Mouse (Mus musculus): ENCODE results near the gene Vps37d. TPM values are rescaled to one million over a fixed set of nuclear protein-coding genes. Genes with fewer than 3 reads are reported as not detected.

The Vps37d gene
- polyA plus RNA-seq, 1 experiment from 2014 or later, result 37.0 TPM

DNA sequence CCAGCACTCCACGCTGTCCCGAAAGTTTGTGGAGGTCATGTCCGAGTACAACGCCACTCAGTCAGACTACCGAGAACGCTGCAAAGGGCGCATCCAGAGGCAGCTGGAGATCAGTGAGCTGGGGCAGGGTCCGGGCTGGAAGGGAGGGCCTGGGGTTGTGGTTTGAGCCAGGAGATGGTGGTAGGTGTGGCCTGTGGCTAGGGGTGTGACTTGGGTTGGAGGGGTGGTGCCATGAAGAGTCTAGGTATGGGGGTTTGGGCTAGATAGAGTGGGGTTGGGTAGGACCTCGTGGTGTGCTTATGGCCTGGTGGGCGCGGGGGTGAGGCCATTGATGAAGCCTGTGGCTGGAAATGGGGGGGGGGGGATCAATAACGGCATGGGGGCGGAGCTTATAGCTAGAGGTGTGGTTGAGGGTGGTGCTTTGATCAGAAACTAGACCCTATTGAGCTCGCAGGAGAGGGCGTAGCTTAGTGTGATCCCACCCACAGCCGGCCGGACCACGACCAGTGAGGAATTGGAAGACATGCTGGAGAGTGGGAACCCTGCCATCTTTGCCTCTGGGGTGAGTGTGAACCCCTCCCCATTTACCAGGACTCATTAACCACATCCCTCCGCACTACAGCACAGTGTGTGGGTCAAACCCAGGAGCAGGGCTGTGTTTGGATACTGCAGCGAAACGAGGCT is 35.8 kb downstream of the Vps37d start:
- H3K4me3 ChIP-seq, result no peak overlapping the region
- ATAC-seq (ENCODE audit: low FRiP score, low read depth), result no peak
- 24% methylated on average over 20 of the region's 21 CpGs for WGBS
- no peak overlapping the region for H3K9ac ChIP-seq
- H3K27ac ChIP-seq, result no peak overlapping the region
- H3K27me3 ChIP-seq (replicated peaks), result no peaks in the 10 kb centered on the region
- no peaks in the 10 kb centered on the region; the same call in 1 of the 2 replicates for H3K4me1 ChIP-seq
- peaks cover 21% of the 10 kb centered on the region for H3K36me3 ChIP-seq
- no peaks in the 10 kb centered on the region for H3K9me3 ChIP-seq
- no peak overlapping the region for H3K4me2 ChIP-seq (replicated peaks)

- H3K4me2 ChIP-seq (replicated peaks), result no peak overlapping the region
- H3K36me3 ChIP-seq, result peaks cover 21% of the 10 kb centered on the region
- no peak overlapping the region for H3K4me3 ChIP-seq
- no peaks in the 10 kb centered on the region for H3K27me3 ChIP-seq (replicated peaks)
- no peaks in the 10 kb centered on the region for H3K9me3 ChIP-seq
- 81% methylated on average over 11 of the region's 11 CpGs for WGBS
- H3K4me1 ChIP-seq, result no peaks in the 10 kb centered on the region; the same call in 1 of the 2 replicates
- H3K27ac ChIP-seq, result no peak overlapping the region
- no peak overlapping the region for H3K9ac ChIP-seq
- no peak for ATAC-seq (ENCODE audit: low FRiP score, low read depth)
Observed at GRCm38 (mm10) chr5:135040777-135041176, 37.3 kb downstream of the Vps37d start.

DNA sequence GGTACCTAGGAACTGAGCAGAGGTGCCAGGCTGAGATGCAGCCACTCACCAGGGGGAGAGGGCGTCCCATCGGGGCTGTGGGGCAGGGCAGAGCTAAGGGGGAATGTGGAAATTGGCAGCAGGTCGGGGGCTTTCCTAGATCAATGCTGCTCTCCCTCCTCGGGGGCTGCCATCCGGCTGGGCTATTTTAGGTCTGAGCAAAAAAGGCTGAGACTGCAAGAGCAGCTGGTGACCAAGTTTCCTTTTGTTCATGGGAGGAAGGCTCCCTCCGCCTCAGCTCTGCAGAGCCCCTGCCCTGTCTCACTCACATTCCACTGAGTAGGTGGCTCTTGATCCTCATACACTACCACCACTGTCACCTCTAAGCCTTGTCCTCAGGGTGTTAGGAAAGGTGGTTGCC is 38.0 kb downstream of the Vps37d start:
- H3K9ac ChIP-seq, result no peak overlapping the region
- 63% methylated on average over 6 of the region's 6 CpGs for WGBS
- no peak overlapping the region for H3K4me2 ChIP-seq (replicated peaks)
- ATAC-seq (ENCODE audit: low FRiP score, low read depth), result no peak
- H3K36me3 ChIP-seq, result peaks cover 14% of the 10 kb centered on the region
- H3K4me3 ChIP-seq, result no peak overlapping the region
- no peaks in the 10 kb centered on the region for H3K9me3 ChIP-seq
- H3K4me1 ChIP-seq, result peaks cover 3% of the 10 kb centered on the region
- no peaks in the 10 kb centered on the region for H3K27me3 ChIP-seq (replicated peaks)
- no peak overlapping the region for H3K27ac ChIP-seq

DNA sequence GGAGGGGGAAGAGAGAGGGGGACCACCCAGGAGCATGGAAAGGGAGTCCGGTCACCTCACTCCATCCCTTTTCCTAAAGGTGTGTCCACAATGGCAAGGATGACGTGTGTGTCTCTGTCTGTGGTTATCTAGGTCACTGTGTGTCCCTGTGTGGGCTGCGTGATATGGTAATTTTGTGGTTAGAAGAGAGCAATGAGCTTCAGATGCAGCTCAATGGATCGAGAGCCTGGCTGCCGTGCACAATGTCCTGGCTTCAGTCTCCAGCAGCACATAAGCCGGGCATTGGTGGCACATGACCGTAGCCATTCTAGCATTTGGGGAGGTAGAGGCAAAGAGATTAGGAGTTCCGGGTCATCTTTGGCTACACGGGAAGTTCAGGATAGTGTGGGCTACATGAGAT is 38.5 kb downstream of the Vps37d start:
- Histone ChIP-seq H3K27me3 (replicated peaks) (no peaks in the 10 kb centered on the region), H3K9ac (no peak overlapping the region), H3K4me1 (peaks cover 3% of the 10 kb centered on the region), H3K9me3 (0 out of 2 replicates have a peak, but pooled peaks cover under 1% of the 10 kb centered on the region), H3K4me3 (no peak overlapping the region), H3K36me3 (peaks cover 11% of the 10 kb centered on the region; the same call in 1 of the 2 replicates), H3K27ac (no peak overlapping the region), H3K4me2 (replicated peaks) (no peak overlapping the region)
- ATAC-seq (ENCODE audit: low FRiP score, low read depth), result no peak
- 91% methylated on average over 9 of the region's 9 CpGs for WGBS

DNA sequence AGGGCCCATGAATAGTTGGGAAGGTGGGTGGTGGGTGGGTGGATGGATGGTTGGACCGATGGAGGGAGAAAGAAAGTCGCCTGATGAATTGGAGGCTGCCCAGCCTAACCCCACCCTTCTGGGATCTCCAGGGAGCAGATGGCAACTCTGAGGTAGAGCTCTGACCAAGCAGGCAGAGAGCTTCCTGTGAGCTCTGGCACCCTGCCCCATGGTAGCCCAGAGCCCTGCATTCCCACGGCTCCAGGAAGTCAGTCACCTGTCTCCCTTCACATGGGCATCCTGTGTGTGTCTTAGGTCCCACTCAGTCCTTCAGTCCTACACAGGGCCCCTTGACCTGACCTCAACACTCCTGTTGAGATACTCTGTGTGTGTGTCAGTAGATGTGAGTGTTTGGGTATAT is 40.1 kb downstream of the Vps37d start:
- H3K27me3 ChIP-seq (replicated peaks), result no peaks in the 10 kb centered on the region
- H3K4me2 ChIP-seq (replicated peaks), result no peak overlapping the region
- 82% methylated on average over 3 of the region's 3 CpGs for WGBS
- H3K4me3 ChIP-seq, result no peak overlapping the region; the same call in 1 of the 2 replicates
- H3K9ac ChIP-seq, result no peak overlapping the region
- peaks cover 3% of the 10 kb centered on the region for H3K4me1 ChIP-seq
- 0 out of 2 replicates have a peak, but pooled peaks cover 7% of the 10 kb centered on the region for H3K9me3 ChIP-seq
- no peak overlapping the region for H3K27ac ChIP-seq
- ATAC-seq (ENCODE audit: low FRiP score, low read depth), result no peak
- H3K36me3 ChIP-seq, result peaks cover 9% of the 10 kb centered on the region; the same call in 1 of the 2 replicates

GRCm38 (mm10) chr5:135035608-135036359 is 42.3 kb downstream of the Vps37d start:
- H3K4me3 ChIP-seq, result no peak overlapping the region
- 0 out of 2 replicates have a peak, but pooled peaks cover 7% of the 10 kb centered on the region for H3K9me3 ChIP-seq
- ATAC-seq (ENCODE audit: low FRiP score, low read depth), result no peak
- H3K27ac ChIP-seq, result no peak overlapping the region
- H3K27me3 ChIP-seq (replicated peaks), result no peaks in the 10 kb centered on the region
- peaks cover 9% of the 10 kb centered on the region; the same call in 1 of the 2 replicates for H3K36me3 ChIP-seq
- no peak overlapping the region for H3K4me2 ChIP-seq (replicated peaks)
- H3K4me1 ChIP-seq, result peaks cover 3% of the 10 kb centered on the region
- H3K9ac ChIP-seq, result no peak overlapping the region
- WGBS, result 72% methylated on average over 18 of the region's 18 CpGs

DNA sequence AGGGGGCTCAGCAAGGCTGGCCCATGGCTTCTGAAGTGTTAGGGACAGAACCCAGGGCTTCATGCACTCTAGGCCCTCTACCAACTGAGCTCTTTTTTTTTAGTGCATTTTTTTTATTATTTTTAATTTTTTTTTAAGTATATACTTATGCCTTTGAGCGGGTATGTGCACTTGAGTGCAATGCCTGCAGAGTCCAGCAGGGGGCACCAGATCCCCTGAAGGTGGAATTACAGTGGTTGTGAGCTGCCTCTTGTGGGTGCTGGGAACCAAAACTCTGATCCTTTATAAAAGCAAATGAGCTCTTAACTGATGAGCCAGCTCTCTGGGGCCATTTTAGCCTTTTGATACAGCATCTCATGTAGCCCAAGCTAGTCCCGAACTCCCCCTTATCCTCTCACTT is 43.5 kb downstream of the Vps37d start:
- ATAC-seq (ENCODE audit: low FRiP score, low read depth), result no peak
- H3K4me3 ChIP-seq, result no peak overlapping the region
- H3K4me2 ChIP-seq (replicated peaks), result no peak overlapping the region
- no peak overlapping the region for H3K27ac ChIP-seq
- peaks cover 3% of the 10 kb centered on the region for H3K4me1 ChIP-seq
- 0 out of 2 replicates have a peak, but pooled peaks cover 6% of the 10 kb centered on the region for H3K36me3 ChIP-seq
- WGBS, result 96% methylated on average over 2 of the region's 2 CpGs
- 0 out of 2 replicates have a peak, but pooled peaks cover 7% of the 10 kb centered on the region for H3K9me3 ChIP-seq
- H3K9ac ChIP-seq, result no peak overlapping the region
- no peaks in the 10 kb centered on the region for H3K27me3 ChIP-seq (replicated peaks)

GRCm38 (mm10) chr5:135032581-135032980 is 45.5 kb downstream of the Vps37d start:
- Histone ChIP-seq H3K27ac (no peak overlapping the region), H3K4me2 (replicated peaks) (no peak overlapping the region), H3K4me3 (no peak overlapping the region), H3K36me3 (no peaks in the 10 kb centered on the region), H3K9me3 (0 out of 2 replicates have a peak, but pooled peaks cover 7% of the 10 kb centered on the region), H3K4me1 (peaks cover 3% of the 10 kb centered on the region), H3K9ac (no peak overlapping the region), H3K27me3 (replicated peaks) (no peaks in the 10 kb centered on the region)
- no peak for ATAC-seq (ENCODE audit: low FRiP score, low read depth)
- WGBS, result 94% methylated on average over 5 of the region's 5 CpGs

DNA sequence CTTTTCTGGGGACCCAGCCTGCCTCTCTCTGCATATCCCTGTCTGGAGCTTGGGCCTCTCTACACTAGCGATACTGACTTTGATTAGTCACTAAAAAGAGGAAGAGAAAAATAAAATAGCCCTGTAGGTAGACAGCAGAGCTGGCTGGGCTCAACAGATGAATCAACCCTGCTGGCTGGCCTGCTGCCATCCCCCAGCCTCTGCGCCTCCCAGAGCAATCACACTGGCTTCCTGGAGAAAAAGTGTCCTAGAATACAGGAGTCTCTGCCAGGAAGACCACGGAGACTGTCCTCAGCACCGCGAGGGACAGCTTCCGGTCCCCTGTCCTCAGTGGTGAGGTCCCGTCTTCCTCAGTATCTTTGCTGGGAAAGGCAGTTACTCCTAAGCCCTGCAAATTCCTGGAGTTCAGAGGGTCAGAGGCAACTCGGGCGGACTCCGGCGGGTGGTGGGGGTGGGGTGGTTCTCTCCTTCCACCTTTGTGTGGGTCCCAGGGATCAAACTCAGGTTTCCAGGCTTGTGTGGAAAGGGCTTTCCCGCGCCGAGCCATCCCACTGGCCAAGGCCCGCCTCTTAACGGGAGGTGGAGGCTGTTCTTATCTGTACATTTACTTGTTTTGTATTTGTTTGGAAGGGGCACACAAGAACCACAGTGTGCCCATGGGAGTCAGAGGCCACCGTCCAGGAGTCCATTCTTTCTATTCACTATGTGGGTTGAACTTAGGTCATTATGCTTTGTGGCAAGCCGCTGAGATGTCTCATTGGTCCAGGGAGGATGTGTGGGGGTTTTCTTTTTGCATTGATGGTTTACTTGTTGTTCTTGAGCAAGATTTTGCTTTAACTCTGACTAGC is 48.8 kb downstream of the Vps37d start:
- no peaks in the 10 kb centered on the region for H3K27me3 ChIP-seq (replicated peaks)
- no peak overlapping the region for H3K4me2 ChIP-seq (replicated peaks)
- H3K9ac ChIP-seq, result no peak overlapping the region
- peaks cover 16% of the 10 kb centered on the region for H3K4me1 ChIP-seq
- 0 out of 2 replicates have a peak, but pooled peaks cover 3% of the 10 kb centered on the region for H3K9me3 ChIP-seq
- no peak for ATAC-seq (ENCODE audit: low FRiP score, low read depth)
- H3K4me3 ChIP-seq, result no peak overlapping the region
- H3K27ac ChIP-seq, result no peak overlapping the region
- 67% methylated on average over 18 of the region's 18 CpGs for WGBS
- no peaks in the 10 kb centered on the region for H3K36me3 ChIP-seq

DNA sequence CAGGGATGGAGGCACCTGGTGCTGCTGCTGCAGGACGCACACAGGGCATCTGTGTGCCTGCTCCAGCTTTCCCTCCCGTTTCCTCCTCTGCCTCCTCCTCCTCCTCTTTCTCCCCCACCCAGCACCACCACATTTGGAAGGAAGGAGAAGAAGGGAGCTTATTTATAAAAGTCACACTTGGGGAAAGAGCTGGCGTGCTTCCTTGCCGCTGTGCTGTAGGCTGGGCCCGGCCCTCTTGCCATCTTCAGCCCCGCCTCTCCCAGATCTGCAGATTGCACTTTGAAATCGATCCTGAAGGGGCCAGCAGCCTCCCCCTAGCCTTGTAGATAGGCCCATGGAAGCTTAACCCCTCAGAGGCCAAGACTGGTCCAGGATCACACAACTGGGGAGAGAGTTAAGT is 52.2 kb downstream of the Vps37d start:
- no peaks in the 10 kb centered on the region for H3K27me3 ChIP-seq (replicated peaks)
- ATAC-seq (ENCODE audit: low FRiP score, low read depth), result no peak
- H3K4me1 ChIP-seq, result peaks cover 21% of the 10 kb centered on the region
- no peak overlapping the region for H3K9ac ChIP-seq
- 20% methylated on average over 7 of the region's 7 CpGs for WGBS
- H3K4me2 ChIP-seq (replicated peaks), result peak overlapping the region; percentile 38
- no peaks in the 10 kb centered on the region for H3K9me3 ChIP-seq
- H3K27ac ChIP-seq, result no peak overlapping the region
- H3K36me3 ChIP-seq, result no peaks in the 10 kb centered on the region
- no peak overlapping the region for H3K4me3 ChIP-seq

DNA sequence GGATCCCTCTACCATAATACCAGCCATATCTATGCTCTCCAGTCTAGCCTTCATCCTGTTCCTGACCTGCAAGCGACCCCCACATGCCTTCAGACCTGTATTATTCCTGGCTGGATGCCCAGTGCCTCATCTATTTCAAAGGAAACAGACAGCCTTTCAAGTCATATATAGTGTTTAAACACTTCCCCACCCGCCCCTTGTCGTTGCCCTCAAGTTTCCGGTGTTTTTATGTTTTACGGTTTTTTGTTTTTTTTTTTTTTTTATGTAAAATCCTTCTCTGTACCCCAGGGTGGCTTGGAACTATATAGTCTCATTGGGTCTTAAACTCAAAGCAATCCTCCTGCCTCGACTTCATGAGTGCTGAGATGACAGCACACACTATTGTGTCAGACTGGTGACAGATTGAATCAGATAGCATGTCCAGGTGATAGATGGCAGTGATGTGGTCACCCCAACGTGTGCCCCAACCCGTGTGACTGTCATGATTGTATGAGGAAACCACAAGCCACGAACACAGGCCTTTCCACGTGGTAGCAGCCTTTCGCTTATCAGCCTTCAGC is 53.3 kb downstream of the Vps37d start:
- Histone ChIP-seq H3K9ac (no peak overlapping the region), H3K4me1 (peaks cover 21% of the 10 kb centered on the region), H3K27me3 (replicated peaks) (no peaks in the 10 kb centered on the region), H3K9me3 (no peaks in the 10 kb centered on the region), H3K36me3 (no peaks in the 10 kb centered on the region), H3K4me2 (replicated peaks) (peak overlapping the region; percentile 95), H3K4me3 (peak overlapping the region; percentile 68; the same call in 1 of the 2 replicates), H3K27ac (no peak overlapping the region)
- no peak for ATAC-seq (ENCODE audit: low FRiP score, low read depth)
- 62% methylated on average over 11 of the region's 11 CpGs for WGBS
